Mouse (Mus musculus) megakaryocyte, embryonic 14.5 days (primary cell): ENCODE measurements around the gene Rab33b.

Experiments
- FLI1 ChIP-seq: IDR thresholded peaks from 2 replicates; pipeline ENCODE4 v1.6.1; 2012; ENCODE audit warnings: low read length, inconsistent platforms, mixed read lengths
- GATA1 ChIP-seq: IDR thresholded peaks from 3 replicates; pipeline ENCODE4 v1.6.1; 2012; ENCODE audit warnings: mixed read lengths, low read length, inconsistent platforms, borderline replicate concordance

GRCm38 (mm10) chr3:51517878-51518762 is 34.4 kb downstream of the Rab33b start:
- TF ChIP-seq FLI1 (no peak), GATA1 (no peak)
